Mouse (Mus musculus): ENCODE data around the gene Plppr1. TPM values are rescaled to one million over a fixed set of nuclear protein-coding genes. Genes with fewer than 3 reads are reported as not detected.

Gene Plppr1
- polyA plus RNA-seq, 1 experiment from 2014 or later, result 60.2 TPM

- H3K4me3 ChIP-seq (replicated peaks; ENCODE audit: low read length), result no peak overlapping the region
- WGBS, result 95% methylated on average over 4 of the region's 4 CpGs
- no peaks in the 10 kb centered on the region for H3K27me3 ChIP-seq (replicated peaks; ENCODE audit: control insufficient read depth, insufficient read depth, low read length)
- no peak for ATAC-seq
- H3K9me3 ChIP-seq (ENCODE audit: control insufficient read depth, low read length), result no peaks in the 10 kb centered on the region
- no peak overlapping the region for H3K4me2 ChIP-seq (ENCODE audit: low read length)
- H3K36me3 ChIP-seq (ENCODE audit: control insufficient read depth, insufficient read depth), result no peaks in the 10 kb centered on the region
- H3K4me1 ChIP-seq (replicated peaks; ENCODE audit: control insufficient read depth, insufficient read depth, low read length), result no peaks in the 10 kb centered on the region
- no peak overlapping the region for H3K27ac ChIP-seq (ENCODE audit: low read length)
- H3K9ac ChIP-seq (replicated peaks; ENCODE audit: low read depth, low read length), result no peak overlapping the region
These were observed 179.0 kb downstream of the Plppr1 start for GRCm38 (mm10) chr4:49238111-49238510.

DNA sequence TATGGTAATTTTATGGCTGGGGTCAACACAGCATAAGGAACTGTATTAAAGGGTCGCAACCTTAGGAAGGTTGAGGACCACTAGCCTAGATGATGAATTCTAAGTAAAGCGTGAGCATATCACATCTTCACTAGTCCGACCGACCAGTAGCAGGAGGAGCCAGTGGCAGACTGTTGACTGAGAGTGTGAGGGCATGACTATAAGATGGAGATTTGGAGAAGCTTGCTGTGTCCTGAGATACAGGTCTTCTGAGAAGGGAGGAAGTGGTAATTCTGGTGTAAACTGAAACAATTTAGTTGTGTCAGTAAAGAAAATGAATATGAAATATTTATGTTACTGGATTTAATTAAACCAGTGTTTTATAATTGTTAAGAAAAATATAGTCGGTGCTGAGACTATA lies 180.4 kb downstream of the Plppr1 start:
- WGBS, result 91% methylated on average over 5 of the region's 5 CpGs

GRCm38 (mm10) chr4:49244791-49245190 lies 185.7 kb downstream of the Plppr1 start:
- Histone ChIP-seq H3K4me2 (ENCODE audit: low read length) (no peak overlapping the region), H3K27me3 (replicated peaks; ENCODE audit: control insufficient read depth, insufficient read depth, low read length) (no peaks in the 10 kb centered on the region), H3K4me3 (replicated peaks; ENCODE audit: low read length) (no peak overlapping the region), H3K27ac (ENCODE audit: low read length) (no peak overlapping the region), H3K9me3 (ENCODE audit: control insufficient read depth, low read length) (no peaks in the 10 kb centered on the region), H3K4me1 (replicated peaks; ENCODE audit: control insufficient read depth, insufficient read depth, low read length) (peaks cover 6% of the 10 kb centered on the region; the same call in 1 of the 2 replicates), H3K9ac (replicated peaks; ENCODE audit: low read depth, low read length) (no peak overlapping the region), H3K36me3 (ENCODE audit: control insufficient read depth, insufficient read depth) (no peaks in the 10 kb centered on the region)
- ATAC-seq, result peak; percentile 49
- 17% methylated on average over 5 of the region's 5 CpGs for WGBS

More for the DNA sequence above, 180.4 kb downstream of the Plppr1 start:
- no peak for ATAC-seq
- 0 out of 2 replicates have a peak, but pooled peaks cover under 1% of the 10 kb centered on the region for H3K4me1 ChIP-seq (replicated peaks; ENCODE audit: control insufficient read depth, insufficient read depth, low read length)
- H3K36me3 ChIP-seq (ENCODE audit: control insufficient read depth, insufficient read depth), result no peaks in the 10 kb centered on the region
- no peak overlapping the region for H3K9ac ChIP-seq (replicated peaks; ENCODE audit: low read depth, low read length)
- H3K27ac ChIP-seq (ENCODE audit: low read length), result no peak overlapping the region
- no peak overlapping the region for H3K4me2 ChIP-seq (ENCODE audit: low read length)
- no peaks in the 10 kb centered on the region for H3K27me3 ChIP-seq (replicated peaks; ENCODE audit: control insufficient read depth, insufficient read depth, low read length)
- no peak overlapping the region for H3K4me3 ChIP-seq (replicated peaks; ENCODE audit: low read length)
- no peaks in the 10 kb centered on the region for H3K9me3 ChIP-seq (ENCODE audit: control insufficient read depth, low read length)

- Histone ChIP-seq H3K36me3 (ENCODE audit: control insufficient read depth, insufficient read depth) (no peaks in the 10 kb centered on the region), H3K4me2 (ENCODE audit: low read length) (no peak overlapping the region), H3K9me3 (ENCODE audit: control insufficient read depth, low read length) (no peaks in the 10 kb centered on the region), H3K4me1 (replicated peaks; ENCODE audit: control insufficient read depth, insufficient read depth, low read length) (peaks cover 6% of the 10 kb centered on the region; the same call in 1 of the 2 replicates), H3K27me3 (replicated peaks; ENCODE audit: control insufficient read depth, insufficient read depth, low read length) (no peaks in the 10 kb centered on the region), H3K9ac (replicated peaks; ENCODE audit: low read depth, low read length) (no peak overlapping the region), H3K27ac (ENCODE audit: low read length) (no peak overlapping the region), H3K4me3 (replicated peaks; ENCODE audit: low read length) (no peak overlapping the region)
- ATAC-seq, result 0 out of 2 replicates have a peak, but pooled peaks have one; percentile 23
- 81% methylated on average over 2 of the region's 2 CpGs for WGBS
These were observed 186.2 kb downstream of the Plppr1 start for GRCm38 (mm10) chr4:49245274-49245673.

GRCm38 (mm10) chr4:49251262-49251661 lies 192.2 kb downstream of the Plppr1 start:
- no peaks in the 10 kb centered on the region for H3K36me3 ChIP-seq (ENCODE audit: control insufficient read depth, insufficient read depth)
- H3K4me3 ChIP-seq (replicated peaks; ENCODE audit: low read length), result no peak overlapping the region
- no peak overlapping the region for H3K27ac ChIP-seq (ENCODE audit: low read length)
- H3K9ac ChIP-seq (replicated peaks; ENCODE audit: low read depth, low read length), result no peak overlapping the region
- H3K4me2 ChIP-seq (ENCODE audit: low read length), result no peak overlapping the region
- 0 out of 2 replicates have a peak, but pooled peaks cover 2% of the 10 kb centered on the region for H3K4me1 ChIP-seq (replicated peaks; ENCODE audit: control insufficient read depth, insufficient read depth, low read length)
- 9% methylated on average over 3 of the region's 3 CpGs for WGBS
- H3K27me3 ChIP-seq (replicated peaks; ENCODE audit: control insufficient read depth, insufficient read depth, low read length), result no peaks in the 10 kb centered on the region
- H3K9me3 ChIP-seq (ENCODE audit: control insufficient read depth, low read length), result no peaks in the 10 kb centered on the region
- peak; percentile 83 for ATAC-seq

DNA sequence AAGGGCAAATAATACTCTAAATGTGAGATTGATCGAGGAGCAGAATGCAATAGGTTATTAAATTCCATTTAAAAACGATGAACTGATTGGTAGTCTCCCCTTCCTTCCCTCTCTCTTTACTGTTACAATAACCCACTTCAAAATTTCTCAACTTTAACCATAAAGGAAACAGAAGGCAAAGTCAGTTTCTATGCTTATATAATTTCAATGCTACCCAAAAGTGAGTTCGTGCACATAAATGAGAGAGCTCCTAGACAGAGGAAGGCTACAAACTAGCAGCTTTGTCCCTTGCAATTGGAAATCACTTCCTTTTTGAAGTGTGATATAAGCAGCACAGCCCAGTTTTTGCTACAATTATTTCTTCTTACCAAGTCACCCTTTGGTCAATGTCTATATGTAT lies 193.1 kb downstream of the Plppr1 start:
- no peak overlapping the region for H3K4me3 ChIP-seq (replicated peaks; ENCODE audit: low read length)
- no peak overlapping the region for H3K4me2 ChIP-seq (ENCODE audit: low read length)
- ATAC-seq, result no peak

GRCm38 (mm10) chr4:49278515-49278914 lies 219.4 kb downstream of the Plppr1 start:
- no peaks in the 10 kb centered on the region for H3K36me3 ChIP-seq (ENCODE audit: control insufficient read depth, insufficient read depth)
- no peak overlapping the region for H3K9ac ChIP-seq (replicated peaks; ENCODE audit: low read depth, low read length)
- peak; percentile 93 for ATAC-seq
- H3K27ac ChIP-seq (ENCODE audit: low read length), result peak overlapping the region; percentile 12; the same call in 1 of the 2 replicates
- peaks cover 7% of the 10 kb centered on the region for H3K4me1 ChIP-seq (replicated peaks; ENCODE audit: control insufficient read depth, insufficient read depth, low read length)
- H3K4me2 ChIP-seq (ENCODE audit: low read length), result no peak overlapping the region
- 61% methylated on average over 5 of the region's 5 CpGs for WGBS
- H3K27me3 ChIP-seq (replicated peaks; ENCODE audit: control insufficient read depth, insufficient read depth, low read length), result no peaks in the 10 kb centered on the region
- H3K9me3 ChIP-seq (ENCODE audit: control insufficient read depth, low read length), result no peaks in the 10 kb centered on the region
- H3K4me3 ChIP-seq (replicated peaks; ENCODE audit: low read length), result no peak overlapping the region

More for the DNA sequence above, 193.1 kb downstream of the Plppr1 start:
- 89% methylated on average over 3 of the region's 3 CpGs for WGBS
- H3K27ac ChIP-seq (ENCODE audit: low read length), result no peak overlapping the region
- H3K9me3 ChIP-seq (ENCODE audit: control insufficient read depth, low read length), result no peaks in the 10 kb centered on the region
- no peaks in the 10 kb centered on the region for H3K36me3 ChIP-seq (ENCODE audit: control insufficient read depth, insufficient read depth)
- no peaks in the 10 kb centered on the region for H3K27me3 ChIP-seq (replicated peaks; ENCODE audit: control insufficient read depth, insufficient read depth, low read length)
- H3K9ac ChIP-seq (replicated peaks; ENCODE audit: low read depth, low read length), result no peak overlapping the region
- 0 out of 2 replicates have a peak, but pooled peaks cover 2% of the 10 kb centered on the region for H3K4me1 ChIP-seq (replicated peaks; ENCODE audit: control insufficient read depth, insufficient read depth, low read length)

DNA sequence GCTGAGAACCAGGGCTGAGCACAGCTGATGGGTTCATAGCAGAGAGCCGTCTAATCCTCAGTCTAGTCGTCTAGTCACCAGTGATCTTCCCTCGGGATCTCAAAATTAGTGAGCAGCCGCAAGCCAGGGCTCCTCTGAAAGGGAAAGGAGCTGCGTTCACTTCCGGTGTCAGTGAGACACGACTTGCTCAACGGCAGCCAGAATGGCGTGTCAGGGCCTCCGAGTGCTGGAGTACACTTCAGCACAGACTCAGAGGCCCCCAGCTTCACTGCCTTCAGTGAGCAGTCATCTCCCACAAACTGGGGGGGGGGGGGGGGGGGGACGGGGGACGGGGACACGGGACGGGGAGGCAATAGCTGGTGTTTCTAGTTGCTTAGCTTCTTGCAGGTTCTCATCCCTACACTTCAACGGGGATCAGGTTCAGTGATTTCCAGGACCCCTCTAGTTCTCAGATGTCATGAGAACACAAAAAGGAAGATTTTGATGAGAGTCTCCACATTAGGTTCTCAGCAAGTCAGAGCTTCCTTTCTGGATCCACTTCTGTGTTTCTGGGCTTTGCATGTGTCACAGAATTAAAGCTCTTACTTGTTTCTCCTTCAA lies 225.7 kb downstream of the Plppr1 start:
- Histone ChIP-seq H3K36me3 (ENCODE audit: control insufficient read depth, insufficient read depth) (no peaks in the 10 kb centered on the region), H3K27me3 (replicated peaks; ENCODE audit: control insufficient read depth, insufficient read depth, low read length) (no peaks in the 10 kb centered on the region), H3K9ac (replicated peaks; ENCODE audit: low read depth, low read length) (no peak overlapping the region), H3K4me1 (replicated peaks; ENCODE audit: control insufficient read depth, insufficient read depth, low read length) (no peaks in the 10 kb centered on the region), H3K27ac (ENCODE audit: low read length) (no peak overlapping the region), H3K9me3 (ENCODE audit: control insufficient read depth, low read length) (no peaks in the 10 kb centered on the region), H3K4me3 (replicated peaks; ENCODE audit: low read length) (no peak overlapping the region), H3K4me2 (ENCODE audit: low read length) (no peak overlapping the region)
- 84% methylated on average over 13 of the region's 15 CpGs for WGBS
- ATAC-seq, result no peak

GRCm38 (mm10) chr4:49285340-49286196 lies 226.5 kb downstream of the Plppr1 start:
- no peak overlapping the region for H3K4me2 ChIP-seq (ENCODE audit: low read length)
- no peaks in the 10 kb centered on the region for H3K36me3 ChIP-seq (ENCODE audit: control insufficient read depth, insufficient read depth)
- H3K4me3 ChIP-seq (replicated peaks; ENCODE audit: low read length), result no peak overlapping the region
- no peaks in the 10 kb centered on the region for H3K4me1 ChIP-seq (replicated peaks; ENCODE audit: control insufficient read depth, insufficient read depth, low read length)
- no peaks in the 10 kb centered on the region for H3K9me3 ChIP-seq (ENCODE audit: control insufficient read depth, low read length)
- no peak overlapping the region for H3K27ac ChIP-seq (ENCODE audit: low read length)
- WGBS, result 62% methylated on average over 15 of the region's 15 CpGs
- ATAC-seq, result 0 out of 2 replicates have a peak, but pooled peaks have one; percentile 31
- no peak overlapping the region for H3K9ac ChIP-seq (replicated peaks; ENCODE audit: low read depth, low read length)
- no peaks in the 10 kb centered on the region for H3K27me3 ChIP-seq (replicated peaks; ENCODE audit: control insufficient read depth, insufficient read depth, low read length)
